Mouse (Mus musculus) hindbrain, postnatal 0 days (tissue): Measurements from ENCODE around the gene Ppm1n. TPM values are rescaled to one million over a fixed set of nuclear protein-coding genes. Genes with fewer than 3 reads are reported as not detected.

Source experiments
- ATAC-seq: fragments of 200-750 bp; cut with Nextera tagmentation; 2 replicates; pipeline ENCODE4 v1.8.0; 2017; ENCODE audit warnings: mild to moderate bottlenecking, moderate TSS enrichment, moderate library complexity
- DNase-seq: peaks from one replicate; pipeline ENCODE4 v3.0.0-alpha.2; 2015; ENCODE audit warnings: low spot score
- H3K27ac ChIP-seq: fragments of 300-500 bp; sonication (generic); 2 replicates; pipeline ENCODE4 v1.5.1; 2014; ENCODE audit warnings: mild to moderate bottlenecking
- H3K27me3 ChIP-seq: fragments of 300-500 bp; sonication (generic); 2 replicates; pipeline ENCODE4 v1.6.1; 2014; ENCODE audit warnings: low read length, mixed read lengths; ENCODE audit not compliant: insufficient read depth
- H3K36me3 ChIP-seq: fragments of 300-500 bp; sonication (generic); 2 replicates; pipeline ENCODE4 v1.6.1; 2014; ENCODE audit warnings: low read length, mixed read lengths; ENCODE audit not compliant: insufficient read depth
- H3K4me1 ChIP-seq: fragments of 300-500 bp; sonication (generic); 2 replicates; pipeline ENCODE4 v1.6.1; 2014; ENCODE audit warnings: antibody characterized with exemption, low read length, mixed read lengths; ENCODE audit not compliant: insufficient read depth
- H3K4me2 ChIP-seq: fragments of 300-500 bp; sonication (generic); 2 replicates; pipeline ENCODE4 v1.6.1; 2014; ENCODE audit warnings: low read depth, mild to moderate bottlenecking, low read length, moderate library complexity, mixed read lengths
- H3K4me3 ChIP-seq: fragments of 300-500 bp; sonication (generic); 2 replicates; pipeline ENCODE4 v1.5.1; 2014; ENCODE audit warnings: low read length
- H3K9ac ChIP-seq: fragments of 300-500 bp; sonication (generic); replicated peaks from 2 replicates; pipeline ENCODE4 v1.6.1; 2014; ENCODE audit warnings: mild to moderate bottlenecking, low read length, moderate library complexity, mixed read lengths
- H3K9me3 ChIP-seq: fragments of 300-500 bp; sonication (generic); 2 replicates; pipeline ENCODE4 v1.6.1; 2016; ENCODE audit warnings: low read length, mixed read lengths
- CTCF ChIP-seq: IDR thresholded peaks from 2 replicates; pipeline ENCODE4 v1.5.1; 2016; ENCODE audit warnings: antibody characterized with exemption, control low read depth, low read depth
- WGBS: fragments of 180-500 bp; shearing (Covaris S2); extraction: QIAGEN DNeasy Blood & Tissue Kit; methylation state at CpG from one replicate; pipeline ENCODE4 v1.1.7; 2014; 5-methylcytosine and 5-hydroxymethylcytosine counted together
- polyA plus RNA-seq: library from polyadenylated mRNA; unstranded; fragments of >200 nt; fragmentation: Nextera tagmentation; extraction: Ambion mirVana; gene quantifications from 2 replicates; pipeline ENCODE4 v1.2.1, GENCODE M21; 2015
- total RNA-seq: library from RNA; depleted of rRNA; stranded (reverse); fragments of >200 nt; gene quantifications from 2 replicates; pipeline ENCODE4 v1.2.3, GENCODE M21; 2014

Ppm1n gene
- total and polyA plus RNA-seq, 2 experiments from 2014 or later = 2.1 to 2.5 TPM

- Histone ChIP-seq H3K4me2 (peak overlapping the region; percentile 49), H3K36me3 (no peaks in the 10 kb centered on the region), H3K4me3 (peak overlapping the region; percentile 26), H3K9me3 (no peaks in the 10 kb centered on the region), H3K27ac (no peak overlapping the region), H3K27me3 (peaks cover 24% of the 10 kb centered on the region), H3K4me1 (no peaks in the 10 kb centered on the region), H3K9ac (peak overlapping the region; percentile 52)
- WGBS = 2% methylated on average over 47 of the region's 48 CpGs
- DNase-seq (no peak), ATAC-seq (no peak)
- no peak for TF ChIP-seq CTCF
Observed at GRCm38 (mm10) chr7:19304501-19305412, 24.9 kb upstream of the Ppm1n start.

DNA sequence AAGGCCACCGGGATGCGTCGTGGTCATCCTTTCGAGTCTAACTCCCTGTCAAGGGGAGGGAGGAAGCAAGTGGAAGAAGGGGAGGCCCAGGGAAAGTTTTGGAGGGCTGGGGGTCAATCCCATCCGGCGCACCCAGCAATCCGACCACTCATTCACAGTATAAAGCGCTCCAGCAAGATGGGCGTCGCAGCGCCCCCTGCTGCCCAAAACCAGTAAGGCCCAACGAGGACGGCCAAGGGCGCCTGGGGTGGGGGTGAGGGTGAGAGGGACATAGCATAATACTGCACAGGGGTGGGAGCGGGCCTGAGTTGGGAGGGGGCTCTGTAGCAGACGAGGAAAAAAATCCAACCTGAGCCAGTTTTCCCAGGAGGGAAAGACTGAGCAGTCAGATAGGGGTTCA, 23.9 kb upstream of the Ppm1n start:
- Histone ChIP-seq H3K36me3 (no peaks in the 10 kb centered on the region), H3K4me2 (peak overlapping the region; percentile 49), H3K9me3 (no peaks in the 10 kb centered on the region), H3K4me3 (no peak overlapping the region), H3K4me1 (no peaks in the 10 kb centered on the region), H3K27ac (no peak overlapping the region), H3K9ac (no peak overlapping the region), H3K27me3 (peaks cover 24% of the 10 kb centered on the region)
- ATAC-seq = no peak
- WGBS = under 1% methylated on average over 16 of the region's 16 CpGs
- peak; percentile 74 for DNase-seq
- peak; percentile 78 for TF ChIP-seq CTCF

DNA sequence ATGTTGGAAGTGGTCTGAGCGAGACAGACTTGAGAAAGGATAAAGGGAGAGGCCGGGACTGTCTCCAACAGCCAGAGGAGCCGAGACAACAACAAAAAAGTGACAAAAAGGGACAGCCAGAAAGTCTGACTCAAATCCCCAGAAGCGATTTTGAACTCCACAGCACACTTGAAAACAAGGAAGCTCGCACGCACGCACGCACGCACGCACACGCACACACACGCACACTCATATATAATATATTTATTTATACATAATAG, 23.1 kb upstream of the Ppm1n start:
- Histone ChIP-seq H3K27me3 (peaks cover 24% of the 10 kb centered on the region), H3K9ac (no peak overlapping the region)
- TF ChIP-seq CTCF = no peak

GRCm38 (mm10) chr7:19302264-19303045, 22.6 kb upstream of the Ppm1n start:
- Histone ChIP-seq H3K27ac (no peak overlapping the region), H3K4me2 (peak overlapping the region; percentile 61), H3K4me1 (no peaks in the 10 kb centered on the region), H3K27me3 (peaks cover 24% of the 10 kb centered on the region), H3K9me3 (no peaks in the 10 kb centered on the region), H3K9ac (peak overlapping the region; percentile 46; the same call in 1 of the 2 replicates), H3K36me3 (no peaks in the 10 kb centered on the region), H3K4me3 (peak overlapping the region; percentile 42; the same call in 1 of the 2 replicates)
- no peak for ATAC-seq
- no peak for TF ChIP-seq CTCF
- no peak for DNase-seq
- 49% methylated on average over 13 of the region's 13 CpGs for WGBS

More for the DNA sequence above, 23.1 kb upstream of the Ppm1n start:
- no peaks in the 10 kb centered on the region for H3K9me3 ChIP-seq
- no peak overlapping the region for H3K4me2 ChIP-seq
- H3K4me3 ChIP-seq = no peak overlapping the region
- DNase-seq = no peak
- no peak for ATAC-seq
- H3K27ac ChIP-seq = no peak overlapping the region
- H3K4me1 ChIP-seq = no peaks in the 10 kb centered on the region
- WGBS = 81% methylated on average over 12 of the region's 12 CpGs
- H3K36me3 ChIP-seq = no peaks in the 10 kb centered on the region

DNA sequence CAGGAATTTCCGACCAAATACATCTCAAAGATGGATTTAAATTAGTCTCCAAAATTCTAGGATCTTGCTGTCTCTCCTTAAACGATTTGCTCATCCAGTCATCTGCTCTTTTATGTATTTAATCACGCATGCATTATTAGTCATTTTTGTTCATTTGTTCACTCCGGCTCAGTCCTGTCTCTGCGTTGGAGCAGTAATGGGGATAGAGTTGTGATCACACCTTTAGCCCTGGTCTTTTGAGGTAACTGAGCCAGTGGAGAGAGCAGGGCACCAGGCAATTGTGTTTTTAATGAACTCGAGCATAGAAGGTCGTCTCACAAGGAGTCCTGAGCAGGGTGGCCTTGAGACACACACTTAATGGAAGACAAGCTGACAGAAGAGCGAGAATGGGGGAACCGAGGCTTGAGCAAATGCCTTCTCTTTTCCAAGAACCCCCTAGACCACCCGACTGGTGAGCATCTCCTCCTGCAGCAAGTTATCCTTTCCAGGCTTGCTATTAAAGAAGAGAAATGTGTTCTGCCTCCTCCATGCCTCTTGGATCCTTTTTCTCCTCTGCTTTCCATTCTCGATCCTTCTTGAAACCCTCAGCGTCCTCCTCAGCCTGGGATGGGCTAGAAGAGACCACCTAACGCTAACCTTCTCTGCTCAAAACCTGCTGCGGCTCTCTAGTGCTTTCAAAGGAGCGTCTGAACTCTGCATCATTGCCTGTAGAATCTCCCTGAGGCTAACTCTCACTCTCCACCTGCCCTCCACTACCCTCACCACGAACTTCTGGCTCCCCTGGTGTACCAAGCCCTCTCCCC, 21.8 kb upstream of the Ppm1n start:
- H3K27me3 ChIP-seq = peaks cover 18% of the 10 kb centered on the region

More for the DNA sequence above, 21.8 kb upstream of the Ppm1n start:
- DNase-seq (no peak), ATAC-seq (no peak)
- Histone ChIP-seq H3K4me1 (no peaks in the 10 kb centered on the region), H3K9ac (peak overlapping the region; percentile 46), H3K4me3 (peak overlapping the region; percentile 42), H3K36me3 (no peaks in the 10 kb centered on the region), H3K27ac (no peak overlapping the region), H3K4me2 (peak overlapping the region; percentile 61), H3K9me3 (no peaks in the 10 kb centered on the region)
- TF ChIP-seq CTCF = no peak
- 9% methylated on average over 16 of the region's 16 CpGs for WGBS
